ENCODE assay signal across 25 mouse cellular contexts in genomic region chr19:21108311-21108710, GRCm38 (mm10).
DNase-seq lines count a peak whose midpoint lies in the region; ATAC-seq and TF ChIP-seq lines count a peak whose summit lies in the region.
"Had no signal": no experiment of that assay in that cellular context is flagged by ENCODE, and none has a peak within 500 bp of the region (broad histone marks: within the 10 kb centered on the region; RNA-seq: fewer than 3 reads in every experiment).

No protein-coding gene starts in this region.

- H3K36me3 ChIP-seq in intestine, embryonic 14.5 days (ENCODE audit: control insufficient read depth, insufficient read depth, low read length): no peaks in the 10 kb centered on the region
- no peaks in the 10 kb centered on the region for H3K36me3 ChIP-seq in intestine, postnatal 0 days (ENCODE audit: control insufficient read depth, insufficient read depth)
- H3K36me3 ChIP-seq in testis, adult 2 months (ENCODE audit: control insufficient read depth, insufficient read depth, low read length): no peaks in the 10 kb centered on the region
- H3K36me3 ChIP-seq in kidney, embryonic 16.5 days (ENCODE audit: insufficient read depth, low read length): no peaks in the 10 kb centered on the region
- H3K36me3 ChIP-seq: embryonic facial prominence, embryonic 12.5 days; heart, embryonic 15.5 days; hindbrain, embryonic 15.5 days; liver, embryonic 15.5 days; midbrain, embryonic 12.5 days; neural tube, embryonic 15.5 days had no signal

- H3K27ac ChIP-seq in intestine, embryonic 14.5 days (ENCODE audit: low read depth): 0 out of 2 replicates have a peak overlapping the region, but pooled peaks have one; percentile 2
- no peak overlapping the region for H3K27ac ChIP-seq in intestine, postnatal 0 days (ENCODE audit: low read depth, low read length)
- peak overlapping the region; percentile 51 for H3K27ac ChIP-seq in testis, adult 2 months (ENCODE audit: control insufficient read depth, insufficient read depth, low read depth, low read length)
- H3K27ac ChIP-seq in kidney, embryonic 16.5 days (ENCODE audit: low read length): peak overlapping the region; percentile 50; the same call in 1 of the 2 replicates
- H3K27ac ChIP-seq: embryonic facial prominence, embryonic 12.5 days; forebrain, embryonic 13.5 days; heart, embryonic 15.5 days; hindbrain, embryonic 15.5 days; left cerebral cortex, adult 2 months; liver, embryonic 15.5 days; macrophage; midbrain, embryonic 12.5 days; neural tube, embryonic 15.5 days had no signal

- WGBS in intestine, embryonic 14.5 days: 93% methylated on average over 2 of the region's 2 CpGs
- WGBS in intestine, postnatal 0 days: 79% methylated on average over 2 of the region's 2 CpGs
- WGBS in kidney, embryonic 16.5 days: 77% methylated on average over 2 of the region's 2 CpGs

- H3K4me3 ChIP-seq in intestine, embryonic 14.5 days (ENCODE audit: low read depth, low read length): no peak overlapping the region
- H3K4me3 ChIP-seq in intestine, postnatal 0 days (ENCODE audit: low read depth, low read length): no peak overlapping the region
- H3K4me3 ChIP-seq in testis, adult 2 months (ENCODE audit: control insufficient read depth, low read depth, low read length): no peak overlapping the region
- H3K4me3 ChIP-seq in kidney, embryonic 16.5 days (ENCODE audit: low read length): no peak overlapping the region
- H3K4me3 ChIP-seq: embryonic facial prominence, embryonic 12.5 days; forebrain, embryonic 13.5 days; heart, embryonic 15.5 days; hindbrain, embryonic 15.5 days; left cerebral cortex, adult 2 months; liver, embryonic 15.5 days; midbrain, embryonic 12.5 days; neural tube, embryonic 15.5 days had no signal

- peaks cover 17% of the 10 kb centered on the region for H3K4me1 ChIP-seq in intestine, embryonic 14.5 days (replicated peaks; ENCODE audit: control insufficient read depth, insufficient read depth, low read length)
- 0 out of 2 replicates have a peak, but pooled peaks cover 12% of the 10 kb centered on the region for H3K4me1 ChIP-seq in intestine, postnatal 0 days (replicated peaks; ENCODE audit: control insufficient read depth, insufficient read depth, low read length)
- H3K4me1 ChIP-seq in testis, adult 2 months (ENCODE audit: control insufficient read depth, insufficient read depth, low read length): peaks cover 11% of the 10 kb centered on the region
- peaks cover 26% of the 10 kb centered on the region for H3K4me1 ChIP-seq in kidney, embryonic 16.5 days (ENCODE audit: insufficient read depth, low read length)
- H3K4me1 ChIP-seq: hindbrain, embryonic 15.5 days; midbrain, embryonic 12.5 days; neural tube, embryonic 15.5 days had no signal

- H3K9ac ChIP-seq in intestine, embryonic 14.5 days (ENCODE audit: low read length): no peak overlapping the region
- H3K9ac ChIP-seq in intestine, postnatal 0 days (ENCODE audit: low read depth, low read length): no peak overlapping the region
- no peak overlapping the region for H3K9ac ChIP-seq in kidney, embryonic 16.5 days (replicated peaks; ENCODE audit: low read length)
- H3K9ac ChIP-seq: embryonic facial prominence, embryonic 12.5 days; forebrain, embryonic 13.5 days; heart, embryonic 15.5 days; hindbrain, embryonic 15.5 days; liver, embryonic 15.5 days; midbrain, embryonic 12.5 days; neural tube, embryonic 15.5 days had no signal

- no peak for TF ChIP-seq POLR2A in testis, adult 2 months (IDR thresholded peaks at IDR 0.05; ENCODE audit: control insufficient read depth, low read depth, low read length)

- DNase-seq in intestine, embryonic 14.5 days (ENCODE audit: low spot score): no peak
- DNase-seq in testis, postnatal 10 days (ENCODE audit: low spot score): no peak
- peak; percentile 60 for DNase-seq in testis, postnatal 14 days (ENCODE audit: low spot score)
- no peak for DNase-seq in right cerebral cortex, postnatal 4 days
- DNase-seq in embryo, embryonic 10.5 days (ENCODE audit: low spot score): no peak
- DNase-seq: cerebellum, adult 11-12 months; cerebellum, postnatal 14 days; heart, postnatal 4 days; right cerebral cortex, adult 18-20 months; thymus, adult 18-20 months; thymus, postnatal 36 days had no signal

- H3K9me3 ChIP-seq in intestine, embryonic 14.5 days (ENCODE audit: control insufficient read depth, low read length): no peaks in the 10 kb centered on the region
- no peaks in the 10 kb centered on the region for H3K9me3 ChIP-seq in intestine, postnatal 0 days (ENCODE audit: control insufficient read depth)
- no peaks in the 10 kb centered on the region for H3K9me3 ChIP-seq in kidney, embryonic 16.5 days (ENCODE audit: low read length)
- H3K9me3 ChIP-seq: embryonic facial prominence, embryonic 12.5 days; forebrain, embryonic 13.5 days; heart, embryonic 15.5 days; hindbrain, embryonic 15.5 days; liver, embryonic 15.5 days; midbrain, embryonic 12.5 days; neural tube, embryonic 15.5 days had no signal

- no peak for ATAC-seq in intestine, embryonic 14.5 days (replicated peaks; ENCODE audit: low FRiP score, low TSS enrichment, low read depth)
- ATAC-seq in intestine, postnatal 0 days: no peak
- no peak for ATAC-seq in kidney, embryonic 16.5 days (ENCODE audit: low FRiP score, low TSS enrichment)
- ATAC-seq: CD4-positive, CD25-positive, alpha-beta regulatory T cell, adult 4 months; forebrain, embryonic 13.5 days; lung, postnatal 0 days had no signal

- H3K27me3 ChIP-seq in intestine, embryonic 14.5 days (replicated peaks; ENCODE audit: control insufficient read depth, insufficient read depth, low read length): no peaks in the 10 kb centered on the region
- H3K27me3 ChIP-seq in intestine, postnatal 0 days (replicated peaks; ENCODE audit: control insufficient read depth, insufficient read depth, low read length): no peaks in the 10 kb centered on the region
- no peaks in the 10 kb centered on the region for H3K27me3 ChIP-seq in testis, adult 2 months (ENCODE audit: control insufficient read depth, insufficient read depth, low read length)
- H3K27me3 ChIP-seq in kidney, embryonic 16.5 days (ENCODE audit: insufficient read depth, low read length): no peaks in the 10 kb centered on the region
- H3K27me3 ChIP-seq: embryonic facial prominence, embryonic 12.5 days; forebrain, embryonic 13.5 days; heart, embryonic 15.5 days; hindbrain, embryonic 15.5 days; liver, embryonic 15.5 days; midbrain, embryonic 12.5 days; neural tube, embryonic 15.5 days had no signal

- no peak for TF ChIP-seq CTCF in intestine, postnatal 0 days (IDR thresholded peaks at IDR 0.05; ENCODE audit: low read depth)
- no peak for TF ChIP-seq CTCF in testis, adult 2 months (IDR thresholded peaks at IDR 0.05; ENCODE audit: control insufficient read depth, insufficient read depth, insufficient replicate concordance, low read depth, low read length)

- H3K4me2 ChIP-seq in intestine, embryonic 14.5 days (ENCODE audit: low read length): no peak overlapping the region
- no peak overlapping the region for H3K4me2 ChIP-seq in intestine, postnatal 0 days (replicated peaks; ENCODE audit: low read depth)
- H3K4me2 ChIP-seq in kidney, embryonic 16.5 days (replicated peaks; ENCODE audit: low read depth, low read length): no peak overlapping the region
- H3K4me2 ChIP-seq: embryonic facial prominence, embryonic 12.5 days; forebrain, embryonic 13.5 days; heart, embryonic 15.5 days; hindbrain, embryonic 15.5 days; liver, embryonic 15.5 days; midbrain, embryonic 12.5 days; neural tube, embryonic 15.5 days had no signal
